Mouse (Mus musculus): ENCODE measurements at regions not wholly inside any gene's neighbourhood (a gene's known extent, or its start where the extent isn't known, plus 50 kb on each side); places are given as distances from the start of the nearest gene placed in this dataset.

- 73% methylated on average over 9 of the region's 9 CpGs for WGBS
- Histone ChIP-seq H3K36me3 (no peaks in the 10 kb centered on the region), H3K27me3 (ENCODE audit: low read depth, poor library complexity, severe bottlenecking) (no peaks in the 10 kb centered on the region), H3K27ac (peak overlapping the region; percentile 42), H3K4me3 (no peak overlapping the region), H3K4me1 (peaks cover 10% of the 10 kb centered on the region; the same call in 1 of the 2 replicates), H3K9me3 (replicated peaks) (no peaks in the 10 kb centered on the region)
- DNase-seq (ENCODE audit: low spot score) = peak; percentile 43
Observed at GRCm38 (mm10) chr15:56244004-56244735, 1233.3 kb downstream of the Slc22a22 start.

- no peak overlapping the region for H3K4me3 ChIP-seq
- DNase-seq (ENCODE audit: low spot score) = no peak
Observed at GRCm38 (mm10) chr15:56202552-56202951, 1274.9 kb downstream of the Slc22a22 start.

GRCm38 (mm10) chr15:56199336-56199735, 1278.1 kb downstream of the Slc22a22 start:
- Histone ChIP-seq H3K9me3 (replicated peaks) (no peaks in the 10 kb centered on the region), H3K4me1 (no peaks in the 10 kb centered on the region), H3K27ac (no peak overlapping the region), H3K4me3 (no peak overlapping the region), H3K27me3 (ENCODE audit: low read depth, poor library complexity, severe bottlenecking) (no peaks in the 10 kb centered on the region), H3K36me3 (no peaks in the 10 kb centered on the region)
- no peak for DNase-seq (ENCODE audit: low spot score)
- WGBS = 78% methylated on average over 2 of the region's 2 CpGs

More at GRCm38 (mm10) chr15:56202552-56202951, 1274.9 kb downstream of the Slc22a22 start:
- no peaks in the 10 kb centered on the region for H3K9me3 ChIP-seq (replicated peaks)
- no peak overlapping the region for H3K27ac ChIP-seq
- no peaks in the 10 kb centered on the region for H3K27me3 ChIP-seq (ENCODE audit: low read depth, poor library complexity, severe bottlenecking)
- no peaks in the 10 kb centered on the region for H3K4me1 ChIP-seq
- 88% methylated on average over 5 of the region's 5 CpGs for WGBS
- H3K36me3 ChIP-seq = no peaks in the 10 kb centered on the region

- DNase-seq (ENCODE audit: low spot score) = no peak
- WGBS = 68% methylated on average over 1 of the region's 1 CpGs
- Histone ChIP-seq H3K4me1 (no peaks in the 10 kb centered on the region), H3K27me3 (ENCODE audit: low read depth, poor library complexity, severe bottlenecking) (no peaks in the 10 kb centered on the region), H3K27ac (no peak overlapping the region), H3K4me3 (no peak overlapping the region), H3K9me3 (replicated peaks) (no peaks in the 10 kb centered on the region), H3K36me3 (no peaks in the 10 kb centered on the region)
Observed at GRCm38 (mm10) chr15:56197425-56198201, 1279.8 kb downstream of the Slc22a22 start.

- H3K36me3 ChIP-seq = no peaks in the 10 kb centered on the region
- peaks cover 24% of the 10 kb centered on the region for H3K4me1 ChIP-seq
- H3K4me3 ChIP-seq = peak overlapping the region; percentile 17; the same call in 1 of the 2 replicates
- peak overlapping the region; percentile 72 for H3K27ac ChIP-seq
- H3K27me3 ChIP-seq (ENCODE audit: low read depth, poor library complexity, severe bottlenecking) = no peaks in the 10 kb centered on the region; the same call in 1 of the 2 replicates
- no peaks in the 10 kb centered on the region for H3K9me3 ChIP-seq (replicated peaks)
- peak; percentile 73 for DNase-seq (ENCODE audit: low spot score)
- WGBS = 23% methylated on average over 6 of the region's 6 CpGs
Observed at GRCm38 (mm10) chr15:56166236-56166635, 1311.2 kb downstream of the Slc22a22 start.

- Histone ChIP-seq H3K27me3 (ENCODE audit: low read depth, poor library complexity, severe bottlenecking) (no peaks in the 10 kb centered on the region; the same call in 1 of the 2 replicates), H3K4me3 (no peak overlapping the region), H3K9me3 (replicated peaks) (no peaks in the 10 kb centered on the region), H3K4me1 (peaks cover 13% of the 10 kb centered on the region), H3K36me3 (no peaks in the 10 kb centered on the region), H3K27ac (no peak overlapping the region)
- WGBS = 24% methylated on average over 2 of the region's 2 CpGs
- DNase-seq (ENCODE audit: low spot score) = no peak
Observed at GRCm38 (mm10) chr15:56158726-56159125, 1318.7 kb downstream of the Slc22a22 start.

- no peaks in the 10 kb centered on the region for H3K9me3 ChIP-seq (replicated peaks)
- H3K4me1 ChIP-seq = no peaks in the 10 kb centered on the region
- no peak overlapping the region for H3K4me3 ChIP-seq
- DNase-seq (ENCODE audit: low spot score) = no peak
- WGBS = 86% methylated on average over 3 of the region's 3 CpGs
- no peak overlapping the region for H3K27ac ChIP-seq
- H3K27me3 ChIP-seq (ENCODE audit: low read depth, poor library complexity, severe bottlenecking) = no peaks in the 10 kb centered on the region
- no peaks in the 10 kb centered on the region for H3K36me3 ChIP-seq
Observed at GRCm38 (mm10) chr15:56139451-56139850, 1338.0 kb downstream of the Slc22a22 start.

GRCm38 (mm10) chr15:56136420-56136970, 1340.9 kb downstream of the Slc22a22 start:
- DNase-seq (ENCODE audit: low spot score) = no peak
- Histone ChIP-seq H3K27ac (no peak overlapping the region), H3K4me3 (no peak overlapping the region), H3K27me3 (ENCODE audit: low read depth, poor library complexity, severe bottlenecking) (no peaks in the 10 kb centered on the region), H3K4me1 (no peaks in the 10 kb centered on the region), H3K9me3 (replicated peaks) (no peaks in the 10 kb centered on the region), H3K36me3 (no peaks in the 10 kb centered on the region)
- 89% methylated on average over 7 of the region's 7 CpGs for WGBS

GRCm38 (mm10) chr15:56128029-56128428, 1349.4 kb downstream of the Slc22a22 start:
- H3K9me3 ChIP-seq (replicated peaks) = no peaks in the 10 kb centered on the region
- H3K4me3 ChIP-seq = no peak overlapping the region
- whole genome bisulfite sequencing = 94% methylated on average over 1 of the region's 1 CpGs
- H3K4me1 ChIP-seq = no peaks in the 10 kb centered on the region
- no peaks in the 10 kb centered on the region for H3K36me3 ChIP-seq
- H3K27me3 ChIP-seq (ENCODE audit: low read depth, poor library complexity, severe bottlenecking) = no peaks in the 10 kb centered on the region
- H3K27ac ChIP-seq = no peak overlapping the region
- no peak for DNase-seq (ENCODE audit: low spot score)

GRCm38 (mm10) chr15:56119287-56120065, 1357.9 kb downstream of the Slc22a22 start:
- no peaks in the 10 kb centered on the region for H3K9me3 ChIP-seq (replicated peaks)
- H3K4me1 ChIP-seq = no peaks in the 10 kb centered on the region
- DNase-seq (ENCODE audit: low spot score) = no peak
- H3K27me3 ChIP-seq (ENCODE audit: low read depth, poor library complexity, severe bottlenecking) = no peaks in the 10 kb centered on the region
- no peak overlapping the region for H3K27ac ChIP-seq
- H3K36me3 ChIP-seq = no peaks in the 10 kb centered on the region
- no peak overlapping the region for H3K4me3 ChIP-seq

- Histone ChIP-seq H3K27ac (no peak overlapping the region), H3K4me3 (no peak overlapping the region), H3K9me3 (replicated peaks) (no peaks in the 10 kb centered on the region), H3K36me3 (no peaks in the 10 kb centered on the region), H3K27me3 (ENCODE audit: low read depth, poor library complexity, severe bottlenecking) (no peaks in the 10 kb centered on the region), H3K4me1 (no peaks in the 10 kb centered on the region)
- WGBS = 86% methylated on average over 2 of the region's 2 CpGs
- no peak for DNase-seq (ENCODE audit: low spot score)
Observed at GRCm38 (mm10) chr15:56108313-56108712, 1369.1 kb downstream of the Slc22a22 start.

GRCm38 (mm10) chr15:56107719-56108118, 1369.7 kb downstream of the Slc22a22 start:
- no peaks in the 10 kb centered on the region for H3K4me1 ChIP-seq
- no peaks in the 10 kb centered on the region for H3K27me3 ChIP-seq (ENCODE audit: low read depth, poor library complexity, severe bottlenecking)
- H3K27ac ChIP-seq = no peak overlapping the region
- no peak overlapping the region for H3K4me3 ChIP-seq
- WGBS = 84% methylated on average over 4 of the region's 4 CpGs
- no peaks in the 10 kb centered on the region for H3K9me3 ChIP-seq (replicated peaks)
- DNase-seq (ENCODE audit: low spot score) = no peak
- H3K36me3 ChIP-seq = no peaks in the 10 kb centered on the region

Measured in limb, embryonic 10.5 days (tissue).